Mouse (Mus musculus) lung, postnatal 0 days (tissue): ENCODE measurements around the gene Olfr10. TPM values are rescaled to one million over a fixed set of nuclear protein-coding genes. Genes with fewer than 3 reads are reported as not detected.
A peak's percentile ranks its signal among the peaks of the same experiment; 100 is the strongest.
"Not testable (repeated sequence)": the region's sequence is repeated elsewhere in the genome, so short reads cannot be mapped to it uniquely, and the experiment has no call there.

Source experiments
- ATAC-seq: fragments of 200-750 bp; cut with Nextera tagmentation; 2 replicates; pipeline ENCODE4 v1.8.0; 2017; ENCODE audit warnings: moderate library complexity
- DNase-seq: peaks from one replicate; pipeline ENCODE4 v3.0.0-alpha.2; 2016; ENCODE audit warnings: low spot score
- H3K27ac ChIP-seq: fragments of 300-500 bp; sonication (generic); 2 replicates; pipeline ENCODE4 v1.5.1; 2014; ENCODE audit warnings: antibody characterized with exemption, mild to moderate bottlenecking, low read length, mixed read lengths
- H3K27me3 ChIP-seq: fragments of 300-500 bp; sonication (generic); replicated peaks from 2 replicates; pipeline ENCODE4 v1.6.1; 2014; ENCODE audit warnings: low read length, mixed read lengths; ENCODE audit not compliant: insufficient read depth
- H3K36me3 ChIP-seq: fragments of 300-500 bp; sonication (generic); 2 replicates; pipeline ENCODE4 v1.6.1; 2014; ENCODE audit warnings: low read length, mixed read lengths; ENCODE audit not compliant: insufficient read depth
- H3K4me1 ChIP-seq: fragments of 300-500 bp; sonication (generic); 2 replicates; pipeline ENCODE4 v1.6.1; 2014; ENCODE audit warnings: antibody characterized with exemption, low read depth, low read length, mixed read lengths; ENCODE audit not compliant: insufficient read depth
- H3K4me2 ChIP-seq: fragments of 300-500 bp; sonication (generic); replicated peaks from 2 replicates; pipeline ENCODE4 v1.6.1; 2014; ENCODE audit warnings: low read depth, mild to moderate bottlenecking, low read length, moderate library complexity, mixed read lengths
- H3K4me3 ChIP-seq: fragments of 300-500 bp; sonication (generic); 2 replicates; pipeline ENCODE4 v1.5.1; 2014; ENCODE audit warnings: low read depth, low read length
- H3K9ac ChIP-seq: fragments of 300-500 bp; sonication (generic); replicated peaks from 2 replicates; pipeline ENCODE4 v1.6.1; 2014; ENCODE audit warnings: low read depth, mild to moderate bottlenecking
- H3K9me3 ChIP-seq: fragments of 300-500 bp; sonication (generic); 2 replicates; pipeline ENCODE4 v1.6.1; 2016; ENCODE audit warnings: low read length, mixed read lengths
- CTCF ChIP-seq: IDR thresholded peaks from 2 replicates; pipeline ENCODE4 v1.5.1; 2016; ENCODE audit warnings: antibody characterized with exemption, mild to moderate bottlenecking
- EP300 ChIP-seq: IDR thresholded peaks from 2 replicates; pipeline ENCODE4 v1.6.1; 2016; ENCODE audit warnings: antibody characterized with exemption, mild to moderate bottlenecking, control low read depth
- WGBS: fragments of 180-500 bp; shearing (Covaris S2); extraction: QIAGEN DNeasy Blood & Tissue Kit; methylation state at CpG from one replicate; pipeline ENCODE4 v1.1.7; 2014; 5-methylcytosine and 5-hydroxymethylcytosine counted together
- polyA plus RNA-seq: library from polyadenylated mRNA; unstranded; fragments of >200 nt; fragmentation: Nextera tagmentation; extraction: Ambion mirVana; gene quantifications from 2 replicates; pipeline ENCODE4 v1.2.1, GENCODE M21; 2015

Gene Olfr10
- polyA plus RNA-seq, 1 experiment from 2014 or later: not detected

DNA sequence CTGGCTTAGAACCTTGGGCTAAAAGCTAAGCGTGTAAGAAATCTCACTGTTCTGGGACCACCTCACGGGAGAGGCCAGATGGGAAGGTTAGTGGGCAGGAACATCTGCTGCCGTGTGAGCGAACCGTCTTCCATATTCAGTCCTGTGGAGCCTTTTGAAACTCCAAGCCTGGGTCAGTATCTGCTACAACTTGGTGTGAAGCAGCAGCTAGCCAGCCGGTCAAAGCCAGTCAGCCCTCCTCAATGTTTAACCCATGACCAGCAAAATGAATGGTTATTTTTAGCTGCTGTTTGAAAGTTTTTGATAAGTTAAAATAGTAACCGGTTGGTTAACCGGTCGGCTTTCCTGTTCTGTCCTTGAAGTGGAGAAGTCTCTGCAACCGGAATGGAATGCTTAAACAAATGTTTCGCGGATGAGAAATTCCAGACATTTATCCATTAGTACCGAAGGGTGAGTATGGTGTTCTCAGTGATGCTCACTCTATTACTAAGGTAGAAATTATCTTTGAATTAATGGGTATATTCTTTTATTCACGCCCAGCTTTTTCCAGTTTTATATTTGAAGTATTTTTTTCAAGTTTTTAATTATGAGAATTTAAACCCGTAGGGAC lies 36.5 kb upstream of the Olfr10 start:
- Histone ChIP-seq H3K27ac (no peak overlapping the region), H3K27me3 (no peaks in the 10 kb centered on the region), H3K9ac (no peak overlapping the region), H3K4me3 (no peak overlapping the region), H3K9me3 (no peaks in the 10 kb centered on the region), H3K4me1 (no peaks in the 10 kb centered on the region; the same call in 1 of the 2 replicates), H3K36me3 (no peaks in the 10 kb centered on the region), H3K4me2 (no peak overlapping the region)
- DNase-seq: peak; percentile 22
- 50% methylated on average over 15 of the region's 15 CpGs for WGBS
- no peak for TF ChIP-seq EP300
- no peak for TF ChIP-seq CTCF
- no peak for ATAC-seq

DNA sequence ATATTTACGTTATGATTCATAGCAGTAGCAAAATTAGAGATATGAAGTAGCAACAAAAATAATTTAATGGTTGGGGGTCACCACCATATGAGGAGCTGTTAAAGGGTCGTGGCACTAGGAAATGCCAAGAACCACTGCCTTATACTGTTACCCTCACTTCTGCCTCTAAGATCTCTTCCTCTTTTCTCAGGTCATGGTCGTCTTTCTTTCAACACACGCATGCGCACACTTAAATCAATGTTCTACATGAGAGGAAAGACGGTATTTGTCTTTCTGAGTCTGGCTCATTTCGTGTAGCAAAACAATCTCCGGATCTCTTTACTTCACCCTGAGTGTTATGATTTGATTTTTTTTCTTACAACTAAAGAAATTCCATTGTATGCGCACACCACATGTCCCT lies 34.8 kb upstream of the Olfr10 start:
- H3K4me1 ChIP-seq: no peaks in the 10 kb centered on the region; the same call in 1 of the 2 replicates
- H3K27ac ChIP-seq: no peak overlapping the region
- WGBS: 92% methylated on average over 9 of the region's 9 CpGs
- no peaks in the 10 kb centered on the region for H3K27me3 ChIP-seq
- TF ChIP-seq EP300 (no peak), CTCF (no peak)
- H3K4me2 ChIP-seq: no peak overlapping the region
- no peaks in the 10 kb centered on the region for H3K9me3 ChIP-seq
- no peaks in the 10 kb centered on the region for H3K36me3 ChIP-seq
- no peak for ATAC-seq
- H3K9ac ChIP-seq: no peak overlapping the region
- H3K4me3 ChIP-seq: no peak overlapping the region
- no peak for DNase-seq

DNA sequence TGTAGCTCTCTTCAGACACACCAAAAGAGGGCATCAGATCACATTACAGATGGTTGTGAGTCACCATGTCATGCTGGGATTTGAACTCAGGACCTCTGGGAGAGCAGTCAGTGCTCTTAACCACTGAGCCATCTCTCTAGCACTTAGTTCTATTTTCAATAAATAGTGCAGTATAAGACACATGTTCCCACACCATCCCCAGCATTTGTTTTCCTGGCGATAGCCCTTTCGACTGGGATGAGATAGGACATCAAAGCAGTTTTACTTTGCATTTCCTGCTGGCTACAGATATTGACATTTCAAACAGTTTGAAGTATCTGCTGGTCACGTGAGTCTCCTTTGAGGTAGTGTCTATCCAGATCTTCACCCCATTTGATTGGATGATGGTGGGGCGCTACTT lies 34.2 kb upstream of the Olfr10 start:
- no peak for TF ChIP-seq CTCF
- TF ChIP-seq EP300: no peak
- Histone ChIP-seq H3K36me3 (no peaks in the 10 kb centered on the region), H3K9ac (no peak overlapping the region), H3K4me2 (no peak overlapping the region), H3K9me3 (no peaks in the 10 kb centered on the region), H3K27ac (no peak overlapping the region), H3K27me3 (no peaks in the 10 kb centered on the region), H3K4me3 (no peak overlapping the region), H3K4me1 (no peaks in the 10 kb centered on the region; the same call in 1 of the 2 replicates)
- ATAC-seq (no peak), DNase-seq (no peak)
- WGBS: 78% methylated on average over 4 of the region's 4 CpGs

DNA sequence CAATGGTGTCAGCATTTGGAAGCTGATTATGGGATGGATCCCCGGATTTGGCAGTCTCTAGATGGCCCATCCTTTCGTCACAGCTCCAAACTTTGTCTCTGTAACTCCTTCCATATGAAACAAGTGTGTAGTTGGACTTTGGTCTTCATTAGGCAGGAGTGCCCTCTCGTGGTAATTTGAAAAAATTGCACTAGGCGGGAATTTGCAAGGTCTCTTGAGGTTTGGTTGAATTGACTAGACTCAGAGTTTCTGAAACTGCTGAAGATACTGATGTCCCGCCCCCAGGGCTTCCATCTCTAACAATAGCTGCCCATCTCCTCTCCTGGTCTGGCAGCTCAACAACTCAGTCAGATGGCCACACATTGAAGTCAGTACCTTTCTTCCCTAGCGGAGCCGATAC lies 33.2 kb upstream of the Olfr10 start:
- Histone ChIP-seq H3K27ac (no peak overlapping the region), H3K9ac (no peak overlapping the region), H3K36me3 (no peaks in the 10 kb centered on the region), H3K4me2 (no peak overlapping the region), H3K27me3 (no peaks in the 10 kb centered on the region), H3K4me1 (no peaks in the 10 kb centered on the region), H3K9me3 (no peaks in the 10 kb centered on the region), H3K4me3 (no peak overlapping the region)
- peak; percentile 25 for ATAC-seq
- TF ChIP-seq EP300: no peak
- peak; percentile 84 for TF ChIP-seq CTCF
- 27% methylated on average over 7 of the region's 7 CpGs for WGBS
- peak; percentile 87 for DNase-seq

DNA sequence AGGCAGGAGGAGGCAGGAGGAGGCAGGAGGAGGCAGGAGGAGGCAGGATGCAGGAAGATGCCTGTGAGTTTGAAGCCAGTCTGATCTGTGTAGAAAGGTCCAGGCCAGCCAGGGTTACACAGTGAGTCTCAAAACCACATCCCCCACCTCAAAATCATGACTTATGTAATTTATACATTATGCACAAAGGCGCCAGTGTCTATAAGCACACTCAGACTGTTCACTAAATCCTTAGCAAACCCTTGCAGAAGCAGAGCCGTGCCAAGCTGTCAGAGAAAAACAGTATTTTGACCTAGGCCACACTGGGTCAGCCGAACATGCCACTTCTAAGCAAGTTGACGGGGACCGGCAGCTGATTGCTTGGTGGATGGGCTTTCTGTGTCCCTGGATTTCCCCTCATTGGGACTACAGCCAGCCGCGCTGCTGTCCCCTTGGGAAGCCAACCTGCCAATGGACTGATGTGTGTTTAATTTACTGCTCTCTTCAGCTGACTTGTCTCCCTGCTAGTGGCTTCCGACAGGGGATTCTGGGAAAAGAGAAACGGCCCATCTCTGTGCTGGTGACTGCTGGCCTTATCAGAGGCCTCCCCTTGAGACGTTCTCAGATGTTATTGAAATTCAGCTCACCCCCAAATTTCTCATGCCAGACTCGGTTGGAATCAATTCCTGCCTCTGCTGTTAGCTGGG lies 30.6 kb upstream of the Olfr10 start:
- DNase-seq (no peak), ATAC-seq (no peak)
- no peak overlapping the region for H3K4me3 ChIP-seq
- TF ChIP-seq EP300 (no peak), CTCF (no peak)
- no peaks in the 10 kb centered on the region for H3K9me3 ChIP-seq
- no peak overlapping the region for H3K4me2 ChIP-seq
- no peaks in the 10 kb centered on the region for H3K4me1 ChIP-seq
- H3K27ac ChIP-seq: no peak overlapping the region
- H3K27me3 ChIP-seq: no peaks in the 10 kb centered on the region
- no peak overlapping the region for H3K9ac ChIP-seq
- WGBS: 58% methylated on average over 11 of the region's 11 CpGs
- H3K36me3 ChIP-seq: no peaks in the 10 kb centered on the region

DNA sequence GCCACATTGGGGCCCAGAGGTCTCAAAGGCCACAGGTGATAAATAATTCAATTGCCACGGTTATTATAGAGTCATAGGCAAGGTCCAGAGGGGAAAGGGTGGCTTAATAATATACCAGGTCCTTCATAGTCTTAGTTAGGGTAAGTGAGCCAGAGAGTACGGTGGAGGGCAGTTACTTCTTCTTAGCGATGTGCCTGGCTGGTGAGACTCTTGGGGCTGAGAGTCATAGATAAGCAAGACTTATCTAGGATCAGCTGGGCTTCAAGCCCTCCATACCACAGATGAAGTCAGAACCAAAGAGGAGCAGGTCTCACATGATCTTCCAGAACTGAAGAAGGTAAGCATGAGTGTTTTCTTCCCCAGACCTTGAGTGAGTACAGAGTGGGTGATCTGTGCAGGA lies 26.3 kb upstream of the Olfr10 start, which contains the start of gene Olfr1393:
Olfr1393 (plus strand) TSS at position 83 of the 400 bp plus-strand sequence.
- no peak for ATAC-seq
- TF ChIP-seq EP300: no peak
- TF ChIP-seq CTCF: no peak
- H3K4me3 ChIP-seq: no peak within 1 kb of the TSS
- H3K36me3 ChIP-seq: no peaks in the 10 kb centered on the region
- H3K4me2 ChIP-seq: no peak within 1 kb of the TSS
- H3K27ac ChIP-seq: no peak within 1 kb of the TSS
- H3K4me1 ChIP-seq: no peaks in the 10 kb centered on the region
- H3K27me3 ChIP-seq: no peaks in the 10 kb centered on the region
- no peaks in the 10 kb centered on the region for H3K9me3 ChIP-seq
- no peak within 1 kb of the TSS for H3K9ac ChIP-seq
- DNase-seq: no peak
- WGBS: 65% methylated on average over 3 of the region's 3 CpGs

DNA sequence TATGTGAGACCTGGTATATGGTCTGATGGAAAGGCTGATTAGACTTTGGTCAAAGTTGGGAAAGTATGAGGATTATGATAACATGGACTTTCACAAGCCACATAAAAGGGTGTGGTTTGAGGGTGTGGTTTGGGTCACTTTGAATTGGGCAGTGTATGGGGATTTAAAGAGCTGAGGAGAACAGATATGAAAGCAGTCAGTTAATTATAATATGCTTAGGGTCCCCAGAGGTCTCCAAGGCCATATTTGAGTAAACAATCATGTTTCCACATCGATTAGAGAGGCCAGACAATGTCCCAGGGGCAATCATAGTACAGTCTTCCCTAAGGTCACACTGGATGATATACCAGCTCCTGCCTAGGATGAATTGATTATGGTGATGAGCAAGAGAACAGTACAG lies 19.6 kb upstream of the Olfr10 start, which contains the start of gene Olfr1392:
Olfr1392 (plus strand) TSS at position 301 of the 400 bp plus-strand sequence.
- not testable (repeated sequence) for H3K9me3 ChIP-seq, H3K27ac ChIP-seq, H3K27me3 ChIP-seq, ATAC-seq, DNase-seq, H3K4me2 ChIP-seq, H3K4me3 ChIP-seq, H3K4me1 ChIP-seq, H3K36me3 ChIP-seq, H3K9ac ChIP-seq
- 28% methylated on average over 1 of the region's 1 CpGs for WGBS
